Mouse (Mus musculus) CH12F3 (cell line): Measurements from ENCODE around the gene Trim21.

Experiments
- in situ Hi-C: fragments of 300-500 bp; cut with MboI; formaldehyde crosslinking; loops from 2 replicates; pipeline ENCODE4 v1.14.3; 2020; ENCODE audit warnings: low sequenced_read_pairs

Trim21 gene

GRCm38 (mm10) chr7:102508666-102509065, 56.6 kb downstream of the Trim21 start:
- in situ Hi-C loops, result loop anchor here (10.0 kb wide), 2 partner anchors 126 to 406 kb away; partner anchors contain the start of genes Olfr554 and Olfr571

- in situ Hi-C loops, result loop anchor here (10.0 kb wide), 2 partner anchors 127 to 407 kb away; partner anchors contain the start of genes Olfr554 and Olfr571
Measured at GRCm38 (mm10) chr7:102508066-102508465, 57.2 kb downstream of the Trim21 start.
